Mouse (Mus musculus): ENCODE measurements around the gene Foxs1.

Foxs1 gene

GRCm38 (mm10) chr2:152933048-152933447, at the start of gene Foxs1:
Gene Foxs1 (minus strand): TSS chr2:152933208.
- DNase-seq (ENCODE audit: low read depth, low spot score) = no peak

GRCm38 (mm10) chr2:152976991-152977390, 44.0 kb upstream of the Foxs1 start:
- no peak for DNase-seq (ENCODE audit: low read depth, low spot score)

- DNase-seq (ENCODE audit: low read depth, low spot score) = no peak
These were observed 32.5 kb upstream of the Foxs1 start for GRCm38 (mm10) chr2:152965555-152965954.

DNA sequence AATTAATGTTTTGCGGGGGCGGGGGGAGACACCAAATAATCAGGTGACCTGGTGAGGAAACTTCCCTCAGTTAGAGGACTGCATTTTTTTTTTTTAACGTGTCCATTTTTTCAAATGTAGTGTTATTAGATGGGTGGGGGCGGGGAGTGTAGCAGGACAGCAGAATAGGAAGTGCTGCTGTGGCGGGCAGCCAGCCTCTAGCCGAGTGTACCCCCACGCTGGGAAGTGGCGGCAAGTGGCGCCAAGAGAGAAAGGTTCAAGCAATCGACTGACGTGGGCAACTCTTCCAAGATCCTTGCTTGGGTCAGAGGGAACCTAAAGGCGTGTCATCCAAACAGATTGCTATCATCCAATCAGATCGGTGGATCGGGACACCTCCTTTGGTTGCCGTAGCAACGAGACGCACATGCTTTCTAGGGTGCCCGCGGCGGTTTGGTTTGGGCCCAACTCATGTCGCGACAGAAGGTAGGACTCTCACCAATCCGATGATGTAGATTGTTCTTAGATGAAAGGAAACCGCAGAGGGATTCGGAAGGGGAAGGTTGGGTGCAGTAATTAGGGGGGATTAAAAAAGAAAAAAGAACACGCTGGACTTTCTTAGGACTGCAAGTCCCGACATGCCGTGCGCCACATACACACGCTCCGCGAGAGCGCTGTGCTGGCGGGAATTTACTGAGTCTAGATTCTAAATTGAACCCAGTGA, 29.2 kb upstream of the Foxs1 start, which contains the start of gene Ttll9:
Ttll9 (plus strand) TSS at position 395 of the 703 bp plus-strand sequence.
- DNase-seq (ENCODE audit: low read depth, low spot score) = peak; percentile 91

DNA sequence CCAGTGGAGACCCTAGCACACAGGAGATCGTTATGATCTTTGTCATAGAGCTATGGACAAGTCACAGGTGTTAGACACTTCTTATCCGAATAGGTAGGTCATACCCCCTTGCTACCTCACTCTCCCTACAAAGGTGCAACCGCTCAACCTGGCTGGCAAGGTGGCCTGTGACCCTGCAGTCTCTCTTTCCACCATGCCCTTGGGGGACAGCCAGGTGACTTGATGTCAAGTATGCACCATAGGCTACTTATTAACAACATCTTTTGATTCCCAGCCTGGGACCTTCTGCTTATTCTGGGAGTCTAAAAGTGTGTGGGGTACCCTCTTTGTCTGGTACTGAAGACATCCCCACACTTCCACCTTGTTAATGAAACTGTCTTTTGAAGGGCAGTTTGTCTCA, 25.1 kb upstream of the Foxs1 start:
- no peak for DNase-seq (ENCODE audit: low read depth, low spot score)

DNA sequence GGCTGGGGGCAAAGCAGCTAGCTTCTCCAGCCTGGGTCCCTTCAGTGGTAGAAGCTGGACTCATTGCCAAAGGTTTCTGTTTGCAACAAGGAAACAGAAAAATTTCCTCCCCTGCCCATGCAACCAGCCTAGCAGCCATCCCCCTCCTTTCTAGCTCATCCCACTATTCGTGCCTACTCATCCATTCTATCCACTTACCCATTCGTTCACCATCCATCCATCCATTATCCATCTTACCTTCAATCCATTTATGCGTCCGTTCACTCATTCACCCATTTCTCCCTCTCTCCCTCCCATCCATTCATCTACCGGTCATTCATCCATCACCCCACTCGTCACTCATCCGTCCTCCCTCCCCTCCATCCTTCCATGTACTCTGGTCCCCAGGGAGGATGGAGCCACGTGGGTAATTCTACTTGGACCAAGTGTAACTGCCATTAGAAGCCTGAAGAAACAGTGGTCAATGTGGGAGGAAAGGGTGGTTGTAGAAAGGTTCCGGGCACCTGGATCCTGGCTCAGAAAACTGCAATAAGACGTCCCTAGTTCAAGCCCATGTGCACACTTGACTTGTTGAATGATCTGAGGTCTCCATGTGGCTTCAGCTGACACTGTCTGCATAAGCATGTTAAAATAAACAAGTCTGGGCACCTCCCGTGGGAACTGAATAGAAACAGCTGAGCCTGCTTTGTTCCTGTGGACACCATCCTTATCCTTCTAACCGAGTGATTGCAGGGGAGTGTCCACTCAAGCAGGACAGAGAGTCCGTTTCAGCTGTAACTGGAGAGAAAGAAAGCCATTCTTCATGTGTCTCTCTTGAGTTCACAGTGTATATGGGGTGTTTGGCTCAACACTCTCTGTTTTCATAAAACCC, 19.1 kb upstream of the Foxs1 start:
- DNase-seq (ENCODE audit: low read depth, low spot score) = no peak

- peak; percentile 37 for DNase-seq (ENCODE audit: low read depth, low spot score)
These were observed 18.2 kb upstream of the Foxs1 start, which contains the start of gene Dusp15 for GRCm38 (mm10) chr2:152951065-152951849. Gene Dusp15 (minus strand): TSS chr2:152951698.

DNA sequence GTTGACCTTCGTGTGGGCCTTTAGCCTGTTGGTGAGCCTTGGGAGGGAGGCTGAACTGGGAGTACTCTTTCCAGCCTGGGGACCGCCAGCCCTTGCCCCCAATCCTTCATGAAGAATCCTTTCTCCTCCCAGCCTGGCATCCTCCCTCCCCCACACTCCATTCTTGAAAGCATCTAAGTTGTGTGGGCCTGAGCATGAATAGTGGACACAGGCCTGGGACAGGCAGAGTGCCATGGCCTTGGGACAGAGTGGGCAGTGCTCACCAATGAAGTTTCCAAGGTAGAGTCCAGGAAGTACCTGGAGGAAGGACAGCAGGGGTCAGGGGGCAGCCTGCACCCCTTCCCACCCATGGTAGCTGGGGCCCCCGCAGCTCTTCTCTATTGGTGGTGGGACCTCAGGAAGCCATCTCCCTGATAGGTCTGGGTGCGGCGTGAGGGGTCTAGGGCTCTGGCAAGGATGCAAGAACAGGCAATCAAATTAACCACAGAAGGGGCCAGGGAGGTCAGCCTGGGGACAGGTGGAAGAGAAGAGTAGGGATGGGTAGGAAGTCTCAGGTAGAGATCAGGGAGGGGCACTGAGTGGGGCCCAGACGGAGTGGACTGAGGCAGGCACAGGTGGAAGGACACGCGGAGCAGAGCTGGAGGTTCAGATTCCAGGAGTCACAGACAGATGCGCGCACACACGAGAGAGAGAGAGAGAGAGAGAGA, 17.5 kb upstream of the Foxs1 start:
- DNase-seq (ENCODE audit: low read depth, low spot score) = no peak

GRCm38 (mm10) chr2:152948438-152949020, 15.5 kb upstream of the Foxs1 start:
- no peak for DNase-seq (ENCODE audit: low read depth, low spot score)

DNA sequence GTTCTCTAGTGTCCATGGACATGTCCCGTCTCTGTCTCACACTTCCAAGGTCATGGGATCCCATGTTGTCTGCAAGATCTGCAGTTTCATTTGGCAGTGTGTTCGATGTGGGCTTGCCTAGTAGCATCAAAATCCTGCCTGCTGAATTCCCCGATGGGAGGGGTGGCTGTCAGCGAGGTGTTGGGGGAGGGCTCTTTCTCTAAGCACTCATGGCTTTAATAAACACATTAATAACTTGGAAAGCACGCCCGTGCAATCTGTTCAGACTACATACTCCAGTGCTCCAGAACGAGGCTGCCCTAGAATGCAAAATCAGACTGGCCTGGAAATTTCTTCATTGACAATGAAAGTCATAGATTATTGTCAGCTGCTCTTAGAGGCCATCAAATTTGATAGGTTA, 14.1 kb upstream of the Foxs1 start:
- DNase-seq (ENCODE audit: low read depth, low spot score) = no peak

GRCm38 (mm10) chr2:152944013-152944412, 11.0 kb upstream of the Foxs1 start:
- no peak for DNase-seq (ENCODE audit: low read depth, low spot score)

DNA sequence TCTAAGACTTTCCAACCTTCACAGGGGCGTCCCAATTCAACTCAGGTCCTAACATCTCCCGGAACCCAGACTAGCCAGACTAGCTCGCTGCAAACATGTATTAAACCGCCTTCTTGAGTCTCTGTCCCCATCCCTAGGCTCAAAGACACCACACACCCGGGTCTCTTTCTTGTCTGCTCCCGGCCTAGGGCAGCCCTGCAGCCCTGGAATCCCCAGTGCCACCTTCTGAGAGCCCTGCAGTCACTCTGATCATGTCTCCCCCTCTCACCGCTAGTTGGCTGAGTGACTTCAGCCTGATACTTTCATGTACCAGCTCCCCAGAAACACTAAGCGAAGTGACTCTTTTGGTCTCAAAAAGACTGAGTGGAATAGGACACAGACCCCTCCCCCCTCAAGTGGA, 10.6 kb upstream of the Foxs1 start:
- no peak for DNase-seq (ENCODE audit: low read depth, low spot score)

DNA sequence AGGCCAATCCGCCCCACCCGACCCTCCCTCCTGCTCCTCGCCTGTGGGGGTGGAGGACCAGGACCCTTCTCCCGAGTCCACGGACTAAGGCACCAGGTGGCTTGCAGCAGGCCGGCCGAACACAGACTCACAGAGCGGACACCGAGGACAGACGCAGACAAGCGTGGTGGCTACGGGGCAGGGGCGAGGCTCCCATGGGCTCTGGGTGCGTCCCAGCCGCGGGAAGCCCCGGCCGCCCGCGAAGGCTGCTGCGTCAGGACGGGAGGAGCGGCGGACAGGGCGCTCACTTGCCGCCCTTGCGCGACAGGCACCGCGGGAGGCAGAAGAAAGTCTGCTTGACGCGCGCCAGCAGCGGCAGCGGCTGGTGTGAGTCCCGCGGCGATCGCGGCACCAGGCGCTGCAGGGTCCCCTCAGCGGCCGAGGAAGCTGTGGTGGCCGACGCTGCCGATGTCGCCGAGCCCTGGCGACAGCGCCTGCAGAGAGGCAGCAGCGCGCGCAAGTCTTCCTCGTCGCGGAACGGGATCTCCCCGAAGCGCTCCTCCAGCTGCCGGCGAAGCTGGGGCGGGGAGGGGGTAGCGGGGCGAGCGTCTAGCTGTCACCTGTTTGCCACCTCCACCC, 10.0 kb upstream of the Foxs1 start:
- DNase-seq (ENCODE audit: low read depth, low spot score) = peak; percentile 58

DNA sequence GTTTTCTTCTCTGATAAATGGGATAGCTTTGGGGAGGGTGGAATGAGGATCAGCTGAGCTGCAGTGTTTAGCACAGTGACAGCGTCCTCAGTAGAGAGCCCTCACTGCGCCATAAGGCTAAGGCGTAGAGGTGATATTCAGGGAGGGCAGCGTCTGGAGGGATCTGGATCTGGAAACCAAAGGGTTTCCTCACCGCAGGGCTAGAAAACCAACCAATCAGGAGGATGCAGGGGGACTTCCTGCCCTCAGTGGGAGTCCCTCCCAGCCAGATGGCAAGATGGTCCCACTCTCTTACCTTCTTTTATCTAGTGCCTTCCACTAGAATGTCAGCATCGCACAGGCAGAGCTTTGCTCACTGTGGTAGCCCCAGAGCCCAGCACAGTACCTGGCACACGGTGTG, 8.8 kb upstream of the Foxs1 start:
- no peak for DNase-seq (ENCODE audit: low read depth, low spot score)

DNA sequence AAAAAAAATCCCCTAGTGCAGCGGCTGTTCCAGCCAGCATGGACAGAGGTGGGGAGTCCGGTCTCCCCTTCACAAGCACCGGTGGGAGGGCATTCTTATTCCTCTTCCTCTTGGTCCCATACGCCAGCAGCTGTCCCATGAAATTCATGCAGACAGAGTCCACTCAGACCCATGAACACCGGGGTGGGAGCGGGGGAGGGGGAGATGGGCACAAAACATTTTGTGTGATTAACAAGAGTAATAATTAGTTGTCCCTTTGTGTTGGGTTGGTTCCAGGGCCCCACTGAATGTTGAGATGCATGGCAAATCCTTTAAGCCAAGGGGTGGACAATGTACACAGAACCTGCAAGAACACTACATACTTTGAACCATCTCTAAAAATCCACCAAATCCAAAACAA, 8.1 kb upstream of the Foxs1 start:
- no peak for DNase-seq (ENCODE audit: low read depth, low spot score)

DNA sequence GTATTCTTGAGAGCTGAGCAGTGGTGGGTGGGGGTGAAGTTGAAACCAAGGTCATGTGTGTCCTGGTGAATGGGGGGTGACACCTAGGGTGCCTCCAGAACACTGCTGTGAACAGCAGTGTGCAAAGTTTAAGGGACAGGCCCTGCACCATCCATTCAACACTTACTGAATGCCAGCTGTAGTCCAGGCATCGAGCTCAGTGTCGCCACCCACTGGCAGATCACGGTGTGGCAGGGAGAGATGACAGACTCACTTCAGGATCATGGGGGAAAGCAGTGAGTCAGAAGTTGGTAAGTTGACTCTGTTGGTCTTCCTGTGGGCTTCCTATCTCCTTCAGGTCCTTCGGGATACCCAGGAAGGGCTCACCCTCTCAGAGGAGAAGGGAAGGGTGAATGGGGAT, 6.8 kb upstream of the Foxs1 start:
- peak; percentile 77 for DNase-seq (ENCODE audit: low read depth, low spot score)

GRCm38 (mm10) chr2:152933614-152934013, 606 bp upstream of the Foxs1 start:
- peak; percentile 78 for DNase-seq (ENCODE audit: low read depth, low spot score)

- no peak for DNase-seq (ENCODE audit: low read depth, low spot score)
These were observed 1.4 kb downstream of the Foxs1 start for GRCm38 (mm10) chr2:152931456-152932160.

GRCm38 (mm10) chr2:152930276-152930675, 2.7 kb downstream of the Foxs1 start:
- no peak for DNase-seq (ENCODE audit: low read depth, low spot score)

GRCm38 (mm10) chr2:152928988-152929370, 4.0 kb downstream of the Foxs1 start:
- no peak for DNase-seq (ENCODE audit: low read depth, low spot score)

All from ZHBTc4 (cell line).